10 mouse cellular contexts compared by ENCODE assay signal in the genomic region with DNA sequence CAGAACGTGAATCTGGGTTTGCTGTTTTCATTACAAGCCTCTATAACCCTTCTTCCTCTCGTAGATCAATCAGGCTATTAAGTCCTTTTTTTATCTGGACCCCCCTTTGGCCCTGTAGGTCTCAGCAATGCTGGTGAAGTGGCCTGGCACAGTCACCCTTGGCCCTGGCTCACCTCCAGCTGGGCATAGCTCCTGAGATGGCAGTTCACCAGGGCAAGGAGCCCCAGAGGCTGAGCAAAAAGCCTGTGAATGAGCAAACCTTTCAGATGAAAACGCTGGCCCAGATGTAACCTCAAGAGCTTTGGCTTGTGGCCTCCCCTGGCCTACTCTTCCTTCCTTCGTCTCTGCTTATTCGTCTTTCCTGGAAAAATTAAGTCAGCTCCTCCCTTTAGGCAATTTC.
DNase-seq lines count a peak whose midpoint lies in the region; ATAC-seq and TF ChIP-seq lines count a peak whose summit lies in the region.
"Had no signal": no experiment of that assay in that cellular context is flagged by ENCODE, and none has a peak within 500 bp of the region (broad histone marks: within the 10 kb centered on the region; RNA-seq: fewer than 3 reads in every experiment).

No protein-coding gene starts in this region.

- H3K9me3 ChIP-seq in stomach, postnatal 0 days (ENCODE audit: control insufficient read depth, low read length), result no peaks in the 10 kb centered on the region

- TF ChIP-seq EP300 in stomach, postnatal 0 days (optimal IDR thresholded peaks at IDR 0.05), result no peak

- no peak overlapping the region for H3K4me3 ChIP-seq in cerebellum, adult 2 months (replicated peaks; ENCODE audit: insufficient read depth, low read depth, low read length)
- H3K4me3 ChIP-seq in stomach, postnatal 0 days (ENCODE audit: low read depth, low read length), result no peak overlapping the region
- H3K4me3 ChIP-seq: myocyte had no signal

- H3K27me3 ChIP-seq in cerebellum, adult 2 months (ENCODE audit: control insufficient read depth, insufficient read depth, low read length), result no peaks in the 10 kb centered on the region
- H3K27me3 ChIP-seq in stomach, postnatal 0 days (ENCODE audit: control insufficient read depth, insufficient read depth, low read length), result no peaks in the 10 kb centered on the region

- ATAC-seq in stomach, postnatal 0 days (ENCODE audit: low FRiP score, low TSS enrichment), result no peak

- no peaks in the 10 kb centered on the region for H3K36me3 ChIP-seq in stomach, postnatal 0 days (ENCODE audit: control insufficient read depth, insufficient read depth, low read length)

- H3K4me1 ChIP-seq in cerebellum, adult 2 months (ENCODE audit: control insufficient read depth, insufficient read depth, low read length), result peaks cover 9% of the 10 kb centered on the region
- H3K4me1 ChIP-seq in stomach, postnatal 0 days (replicated peaks; ENCODE audit: control insufficient read depth, insufficient read depth), result no peaks in the 10 kb centered on the region

- TF ChIP-seq CTCF in cerebellum, adult 2 months (IDR thresholded peaks at IDR 0.05; ENCODE audit: borderline replicate concordance, insufficient read depth, low read depth, low read length), result no peak
- TF ChIP-seq CTCF in stomach, postnatal 0 days (IDR thresholded peaks at IDR 0.05; ENCODE audit: low read depth), result no peak

- intact Hi-C loops in heart, postnatal 14 days (cut with DNase I), result no loop called here

- no peak for TF ChIP-seq POLR2A in cerebellum, adult 2 months (IDR thresholded peaks at IDR 0.05; ENCODE audit: borderline replicate concordance, insufficient read depth, low read length)

- H3K9ac ChIP-seq in stomach, postnatal 0 days (ENCODE audit: low read length), result no peak overlapping the region
- H3K9ac ChIP-seq: lung, embryonic 14.5 days had no signal

- WGBS in cerebellum, adult 2 months, result 27% methylated on average over 5 of the region's 5 CpGs
- 71% methylated on average over 5 of the region's 5 CpGs for WGBS in stomach, postnatal 0 days

- DNase-seq in right cerebral cortex, adult 2 months (ENCODE audit: low spot score in 2 of 2), result peak; percentile 17 to 29
- DNase-seq in right cerebral cortex, postnatal 36 days (ENCODE audit: low spot score in 2 of 2), result no peak
- DNase-seq in cerebellum, adult 2 months, result peak; percentile 72 to 73
- DNase-seq in heart, postnatal 14 days, result peak; percentile 57 to 77
- DNase-seq in right cerebral cortex, postnatal 4 days, result peak; percentile 18
- no peak for DNase-seq in stomach, postnatal 0 days (ENCODE audit: low spot score)
- no peak for DNase-seq in frontal cortex, postnatal 25 days (ENCODE audit: low spot score in 2 of 2)
- no peak for DNase-seq in thymus, postnatal 10 days (ENCODE audit: low spot score in 2 of 2)
- DNase-seq: lung, embryonic 14.5 days had no signal

- no peak overlapping the region for H3K4me2 ChIP-seq in stomach, postnatal 0 days (replicated peaks; ENCODE audit: low read depth)
- H3K4me2 ChIP-seq: lung, embryonic 14.5 days had no signal

- no peak overlapping the region for H3K27ac ChIP-seq in cerebellum, adult 2 months (ENCODE audit: insufficient read depth, low read length)
- no peak overlapping the region for H3K27ac ChIP-seq in stomach, postnatal 0 days (replicated peaks)

Comparison
In these comparisons a context has a peak if more than half of its experiments do, and no peak if none do; other contexts are left out.
1. DNase-seq: peak in right cerebral cortex, adult 2 months (2 of 2), cerebellum, adult 2 months (2 of 2), heart, postnatal 14 days (2 of 2) and right cerebral cortex, postnatal 4 days (single experiment); none in right cerebral cortex, postnatal 36 days (0 of 2), stomach, postnatal 0 days (single experiment), frontal cortex, postnatal 25 days (0 of 2) and thymus, postnatal 10 days (0 of 2).